Mouse (Mus musculus) ES-Bruce4 (cell line): ENCODE results near the gene Mettl7b. TPM values are rescaled to one million over a fixed set of nuclear protein-coding genes. Genes with fewer than 3 reads are reported as not detected.

Source experiments
- H3K27ac ChIP-seq: 2 replicates; pipeline ENCODE4 v1.5.1; 2012; ENCODE audit warnings: low read length, inconsistent platforms; ENCODE audit not compliant: insufficient read depth
- H3K27me3 ChIP-seq: 2 replicates; pipeline ENCODE4 v1.6.1; 2012; ENCODE audit warnings: mild to moderate bottlenecking, low read length, inconsistent platforms; ENCODE audit not compliant: control insufficient read depth, poor library complexity, insufficient read depth, severe bottlenecking
- H3K36me3 ChIP-seq: 2 replicates; pipeline ENCODE4 v1.6.1; 2012; ENCODE audit warnings: inconsistent platforms, mild to moderate bottlenecking, low read length, moderate library complexity; ENCODE audit not compliant: control insufficient read depth, poor library complexity, insufficient read depth, severe bottlenecking
- H3K4me1 ChIP-seq: one replicate; pipeline ENCODE4 v1.8.1; 2011; ENCODE audit warnings: low read length; ENCODE audit not compliant: control insufficient read depth, insufficient read depth
- H3K4me3 ChIP-seq: 2 replicates; pipeline ENCODE4 v1.5.1; 2011; ENCODE audit warnings: low read depth, mild to moderate bottlenecking, low read length
- H3K9ac ChIP-seq: 2 replicates; pipeline ENCODE4 v1.6.1; 2012; ENCODE audit warnings: low read depth, mild to moderate bottlenecking, inconsistent platforms; ENCODE audit not compliant: poor library complexity, severe bottlenecking
- H3K9me3 ChIP-seq: replicated peaks from 2 replicates; pipeline ENCODE4 v1.6.1; 2012; ENCODE audit warnings: mild to moderate bottlenecking, low read length, inconsistent platforms; ENCODE audit not compliant: control insufficient read depth, poor library complexity, insufficient read depth, severe bottlenecking
- CTCF ChIP-seq: IDR thresholded peaks from one replicate; pipeline ENCODE4 v1.8.1; 2011; ENCODE audit warnings: low read depth, low read length
- EP300 ChIP-seq: IDR thresholded peaks from 2 replicates; pipeline ENCODE4 v1.6.1; 2011; ENCODE audit warnings: low read depth, low read length; ENCODE audit not compliant: insufficient read depth
- POLR2A ChIP-seq: IDR thresholded peaks from one replicate; pipeline ENCODE4 v1.8.1; 2011; ENCODE audit warnings: low read length; ENCODE audit not compliant: insufficient read depth
- polyA plus RNA-seq: library from polyadenylated mRNA; stranded (reverse); fragments of >200 nt; gene quantifications from 2 replicates; pipeline ENCODE4 v1.2.4, GENCODE M21; 2011; ENCODE audit warnings: low read depth; ENCODE audit not compliant: missing spikeins, insufficient read depth, insufficient read length

Gene Mettl7b
- polyA plus RNA-seq, 1 experiment, result not detected

DNA sequence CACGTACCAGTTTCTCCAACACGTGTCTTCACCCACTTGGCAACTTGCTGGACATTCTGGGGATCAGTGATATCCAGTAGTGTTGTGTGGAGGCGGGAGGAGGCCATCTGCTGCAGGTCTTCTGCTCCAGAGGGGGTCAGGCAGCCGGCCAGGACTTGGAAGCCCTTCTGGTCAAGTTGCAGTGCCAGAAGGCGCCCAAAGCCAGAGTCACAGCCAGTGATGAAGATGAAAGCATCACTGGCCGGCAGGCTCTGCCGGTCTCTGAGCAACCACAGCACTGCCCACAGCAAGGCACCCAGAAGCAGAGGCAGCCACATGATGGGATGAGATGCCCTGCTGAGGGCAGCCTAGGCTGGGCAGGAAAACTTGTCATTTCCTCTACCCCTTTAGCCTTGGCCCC is 42.5 kb downstream of the Mettl7b start:
- no peak overlapping the region for H3K27ac ChIP-seq
- no peaks in the 10 kb centered on the region for H3K27me3 ChIP-seq
- H3K9me3 ChIP-seq, result no peaks in the 10 kb centered on the region
- H3K4me1 ChIP-seq, result peaks cover 3% of the 10 kb centered on the region
- TF ChIP-seq CTCF (no peak), EP300 (no peak), POLR2A (no peak)
- no peak overlapping the region for H3K9ac ChIP-seq
- H3K4me3 ChIP-seq, result no peak overlapping the region
- H3K36me3 ChIP-seq, result peaks cover 10% of the 10 kb centered on the region

DNA sequence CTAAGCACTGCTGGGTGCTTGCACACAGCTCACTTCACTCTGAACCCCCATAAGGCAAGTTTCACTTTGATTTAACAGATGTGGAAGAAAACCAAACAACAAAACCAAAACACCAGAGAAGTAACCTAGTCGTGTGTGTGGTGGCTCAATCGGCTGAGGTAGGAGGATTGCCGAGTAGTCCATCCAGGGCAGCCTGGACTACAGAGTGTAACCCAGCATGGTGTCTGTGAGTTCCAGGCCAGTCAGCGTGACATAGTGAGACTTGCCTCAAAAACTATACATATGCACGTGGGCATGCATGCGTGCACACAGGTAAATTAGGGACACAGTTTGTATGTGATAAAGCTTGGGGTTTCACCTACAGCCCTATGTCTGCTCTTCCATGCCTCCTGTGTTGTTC is 43.4 kb downstream of the Mettl7b start:
- Histone ChIP-seq H3K9me3 (no peaks in the 10 kb centered on the region), H3K9ac (no peak overlapping the region), H3K27me3 (no peaks in the 10 kb centered on the region), H3K36me3 (peaks cover 10% of the 10 kb centered on the region), H3K4me1 (peaks cover 3% of the 10 kb centered on the region), H3K4me3 (no peak overlapping the region), H3K27ac (no peak overlapping the region)
- TF ChIP-seq POLR2A (no peak), CTCF (no peak), EP300 (no peak)

DNA sequence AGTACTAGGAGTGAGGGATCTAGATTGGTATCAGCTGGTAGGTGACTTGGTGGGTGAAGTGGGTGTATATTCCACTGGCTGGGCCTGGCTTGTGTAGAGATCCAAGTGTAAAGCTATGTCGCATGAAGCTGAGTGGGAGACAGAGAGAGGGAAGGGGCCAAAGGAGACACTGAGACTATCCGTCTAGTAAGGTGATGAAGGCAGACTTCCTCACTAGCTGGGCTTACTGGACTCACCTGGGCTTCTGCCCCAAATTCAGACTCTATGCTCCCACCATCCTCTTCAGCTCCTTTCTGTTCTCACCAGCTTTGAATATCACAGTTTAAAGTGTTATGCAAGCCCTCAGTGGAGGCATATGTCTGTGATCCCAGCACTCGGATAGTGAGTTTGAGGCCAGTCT is 44.1 kb downstream of the Mettl7b start:
- Histone ChIP-seq H3K4me3 (no peak overlapping the region), H3K9me3 (no peaks in the 10 kb centered on the region), H3K27ac (no peak overlapping the region), H3K27me3 (no peaks in the 10 kb centered on the region), H3K36me3 (peaks cover 10% of the 10 kb centered on the region), H3K9ac (no peak overlapping the region), H3K4me1 (peaks cover 1% of the 10 kb centered on the region)
- TF ChIP-seq POLR2A (no peak), CTCF (no peak), EP300 (no peak)

DNA sequence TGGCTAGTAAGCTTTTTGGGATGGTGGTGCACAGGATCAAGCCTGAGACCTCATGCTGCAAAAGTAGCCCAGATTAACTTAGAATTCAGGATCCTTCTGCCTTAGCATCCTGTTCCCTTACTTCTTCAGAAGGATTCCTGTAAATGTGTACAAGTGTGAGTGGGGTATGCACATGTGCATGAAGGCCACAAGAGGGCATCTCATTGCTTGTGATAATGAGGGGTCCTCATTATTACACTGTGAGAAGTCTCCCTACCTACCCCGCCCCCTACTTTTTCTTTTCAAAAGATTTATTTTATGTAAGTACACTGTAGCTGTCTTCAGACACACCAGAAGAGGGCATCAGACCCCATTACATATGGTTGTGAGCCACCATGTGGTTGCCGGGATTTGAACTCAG is 45.2 kb downstream of the Mettl7b start:
- H3K9ac ChIP-seq, result no peak overlapping the region
- H3K27ac ChIP-seq, result no peak overlapping the region
- no peaks in the 10 kb centered on the region for H3K9me3 ChIP-seq
- H3K4me3 ChIP-seq, result no peak overlapping the region
- no peaks in the 10 kb centered on the region for H3K27me3 ChIP-seq
- H3K36me3 ChIP-seq, result peaks cover 10% of the 10 kb centered on the region
- TF ChIP-seq EP300 (no peak), POLR2A (no peak), CTCF (no peak)
- H3K4me1 ChIP-seq, result peaks cover 1% of the 10 kb centered on the region

DNA sequence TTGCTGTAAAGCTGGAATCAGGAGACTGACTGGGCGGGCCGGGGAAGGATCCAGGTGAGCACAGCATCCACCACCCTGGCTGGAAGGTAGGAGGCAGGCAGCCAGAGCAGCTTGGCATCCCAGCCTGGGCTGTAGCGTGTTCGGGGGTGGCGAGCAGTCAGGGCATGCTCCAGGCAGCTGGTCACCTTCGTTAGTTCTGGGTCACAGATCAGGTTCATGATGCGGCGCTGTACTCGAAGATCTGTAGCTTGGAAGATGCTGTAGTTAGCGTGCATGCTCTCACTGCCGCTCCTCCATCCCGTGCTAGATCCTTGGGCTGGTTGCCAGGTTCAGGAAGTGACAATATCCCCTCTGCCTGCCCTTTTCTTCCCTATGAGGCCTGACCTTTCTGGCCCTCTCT is 47.1 kb downstream of the Mettl7b start:
- Histone ChIP-seq H3K4me3 (no peak overlapping the region), H3K36me3 (peaks cover 10% of the 10 kb centered on the region), H3K9ac (no peak overlapping the region), H3K9me3 (no peaks in the 10 kb centered on the region), H3K4me1 (peaks cover 1% of the 10 kb centered on the region), H3K27me3 (no peaks in the 10 kb centered on the region), H3K27ac (peak overlapping the region; percentile 7; the same call in 1 of the 2 replicates)
- TF ChIP-seq POLR2A (no peak), CTCF (no peak), EP300 (no peak)

DNA sequence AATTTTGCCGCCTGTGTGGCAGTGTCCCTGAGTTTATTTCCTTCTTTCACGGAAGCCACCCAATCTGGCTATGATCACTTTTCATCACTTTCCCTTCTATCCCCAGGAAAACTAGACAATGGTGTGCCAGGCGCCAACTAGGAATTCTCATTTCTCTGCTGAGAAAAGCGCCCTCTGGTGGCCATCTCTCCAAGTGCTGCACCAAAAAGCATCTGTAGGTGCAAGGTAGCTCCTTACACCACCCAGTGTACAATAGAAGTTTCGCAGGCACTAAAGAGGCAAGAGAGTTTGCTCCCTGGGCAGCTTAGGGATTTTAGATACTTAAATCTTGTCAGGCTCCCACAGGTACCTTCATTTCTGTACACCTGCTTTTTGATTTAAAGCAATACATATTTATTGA is 47.6 kb downstream of the Mettl7b start:
- no peak overlapping the region for H3K9ac ChIP-seq
- no peaks in the 10 kb centered on the region for H3K9me3 ChIP-seq
- TF ChIP-seq CTCF (peak; percentile 94), EP300 (no peak), POLR2A (no peak)
- H3K4me3 ChIP-seq, result no peak overlapping the region
- peaks cover 1% of the 10 kb centered on the region for H3K4me1 ChIP-seq
- peaks cover 10% of the 10 kb centered on the region for H3K36me3 ChIP-seq
- no peaks in the 10 kb centered on the region for H3K27me3 ChIP-seq
- no peak overlapping the region for H3K27ac ChIP-seq
